ENCODE assay signal across 15 mouse cellular contexts in genomic region chr7:25461336-25462032, GRCm38 (mm10). TPM values are rescaled to one million over a fixed set of nuclear protein-coding genes. Genes with fewer than 3 reads are reported as not detected.
DNase-seq lines count a peak whose midpoint lies in the region; ATAC-seq lines count a peak whose summit lies in the region.
"Not testable (repeated sequence)": the region's sequence is repeated elsewhere in the genome, so short reads cannot be mapped to it uniquely, and the experiment has no call there.
"Had no signal": no experiment of that assay in that cellular context is flagged by ENCODE, and none has a peak within 500 bp of the region (broad histone marks: within the 10 kb centered on the region; RNA-seq: fewer than 3 reads in every experiment).

No protein-coding gene starts in this region.

- H3K4me2 ChIP-seq in forebrain, embryonic 16.5 days (ENCODE audit: low read length); hindbrain, embryonic 16.5 days (ENCODE audit: low read length); midbrain, embryonic 13.5 days (replicated peaks): not testable (repeated sequence)

- peak; percentile 44 for DNase-seq in adrenal gland, postnatal 10 days
- peak; percentile 77 to 79 for DNase-seq in cerebellum, postnatal 10 days
- DNase-seq in layer of hippocampus, adult 18-20 months (ENCODE audit: low spot score in 2 of 2) = peak; percentile 46 to 81
- peak; percentile 37 to 39 for DNase-seq in left cerebral cortex, postnatal 10 days (ENCODE audit: extremely low spot score in 1 of 2, low spot score in 2 of 2)
- DNase-seq in right cerebral cortex, postnatal 10 days (ENCODE audit: low spot score in 2 of 2) = peak; percentile 69 to 70

- WGBS in forebrain, embryonic 16.5 days = 13% methylated on average over 4 of the region's 5 CpGs
- 42% methylated on average over 4 of the region's 5 CpGs for WGBS in hindbrain, embryonic 16.5 days
- WGBS in midbrain, embryonic 13.5 days = 59% methylated on average over 4 of the region's 5 CpGs

- H3K36me3 ChIP-seq in forebrain, embryonic 16.5 days (ENCODE audit: control insufficient read depth, insufficient read depth); hindbrain, embryonic 16.5 days (ENCODE audit: control insufficient read depth, insufficient read depth, low read length); midbrain, embryonic 13.5 days: not testable (repeated sequence)

- intact Hi-C loops in left cerebral cortex, postnatal 10 days (cut with DNase I) = not testable (repeated sequence)

- H3K4me3 ChIP-seq in forebrain, embryonic 16.5 days (replicated peaks; ENCODE audit: low read length); hindbrain, embryonic 16.5 days (ENCODE audit: low read length); midbrain, embryonic 13.5 days (replicated peaks): not testable (repeated sequence)

- H3K9me3 ChIP-seq in forebrain, embryonic 16.5 days (ENCODE audit: control insufficient read depth, low read length); hindbrain, embryonic 16.5 days (ENCODE audit: control insufficient read depth, low read length); midbrain, embryonic 13.5 days: not testable (repeated sequence)

- not testable (repeated sequence) for H3K27me3 ChIP-seq in forebrain, embryonic 16.5 days (replicated peaks; ENCODE audit: control insufficient read depth, insufficient read depth, low read length); hindbrain, embryonic 16.5 days (replicated peaks; ENCODE audit: control insufficient read depth, insufficient read depth, low read length); midbrain, embryonic 13.5 days

- H3K4me1 ChIP-seq in forebrain, embryonic 16.5 days (replicated peaks; ENCODE audit: control insufficient read depth, insufficient read depth, low read length); hindbrain, embryonic 16.5 days (ENCODE audit: control insufficient read depth, insufficient read depth, low read depth, low read length); midbrain, embryonic 13.5 days (replicated peaks): not testable (repeated sequence)

- H3K27ac ChIP-seq in forebrain, embryonic 16.5 days (ENCODE audit: low read length); hindbrain, embryonic 16.5 days (ENCODE audit: low read depth, low read length); midbrain, embryonic 13.5 days: not testable (repeated sequence)

- peak; percentile 97 for ATAC-seq in forebrain, embryonic 16.5 days
- ATAC-seq in hindbrain, embryonic 16.5 days = peak; percentile 87
- peak; percentile 85 for ATAC-seq in midbrain, embryonic 13.5 days

- not testable (repeated sequence) for H3K9ac ChIP-seq in forebrain, embryonic 16.5 days (replicated peaks; ENCODE audit: low read depth, low read length); hindbrain, embryonic 16.5 days (ENCODE audit: low read depth, low read length); midbrain, embryonic 13.5 days (replicated peaks)

RNA-seq across cellular contexts. Expression of gene Ceacam1, which starts 15.9 kb away (rescaled TPM):
- total RNA-seq in adrenal gland, postnatal 10 days (2021) = 10 to 100 TPM; 16.0 to 21.7 TPM
- 0.96 and 1.1 TPM in 2 replicates for polyA plus RNA-seq in forebrain, embryonic 16.5 days (2015; fragmentation: Nextera tagmentation; extraction: Ambion mirVana)
- 0.59 and 1.6 TPM in 2 replicates for polyA plus RNA-seq in hindbrain, embryonic 16.5 days (2015; fragmentation: Nextera tagmentation; extraction: Ambion mirVana)
- 1 to 10 TPM; 3.2 to 3.8 TPM for total RNA-seq in layer of hippocampus, adult 18-20 months (2021)
- total RNA-seq in left cerebral cortex, postnatal 10 days (2021) = 1 to 10 TPM; 1.1 to 1.8 TPM
- 0.34 and 0.43 TPM in 2 replicates for polyA plus RNA-seq in midbrain, embryonic 13.5 days (2015; fragmentation: Nextera tagmentation; extraction: Ambion mirVana)
- polyA plus RNA-seq: myocyte had no signal

RNA-seq across cellular contexts. Expression of gene Cxcl17, which starts 48.8 kb away (rescaled TPM):
- total RNA-seq in adrenal gland, postnatal 10 days (2021) = not detected
- polyA plus RNA-seq in forebrain, embryonic 16.5 days (2015; fragmentation: Nextera tagmentation; extraction: Ambion mirVana) = 0.34 and 0.96 TPM in 2 replicates
- polyA plus RNA-seq in hindbrain, embryonic 16.5 days (2015; fragmentation: Nextera tagmentation; extraction: Ambion mirVana) = 0.65 and 1.1 TPM in 2 replicates
- not detected for total RNA-seq in layer of hippocampus, adult 18-20 months (2021)
- not detected for total RNA-seq in left cerebral cortex, postnatal 10 days (2021)
- polyA plus RNA-seq in midbrain, embryonic 13.5 days (2015; fragmentation: Nextera tagmentation; extraction: Ambion mirVana) = 0.51 and 0.73 TPM in 2 replicates
- total RNA-seq: gastrocnemius, postnatal 10 days; heart, postnatal 4 days; megakaryocyte progenitor cell, adult 5-6 weeks; MEL had no signal
- polyA plus RNA-seq: C2C12; heart, embryonic 11.5 days had no signal
